Mouse (Mus musculus) yolk sac, embryonic 10.5 days (tissue): ENCODE data around the gene Elmod3.
A peak's percentile ranks its signal among the peaks of the same experiment; 100 is the strongest.

Experiments
- DNase-seq: peaks from one replicate; pipeline ENCODE4 v3.0.0-alpha.2; 2017; ENCODE audit warnings: low spot score

Gene Elmod3

GRCm38 (mm10) chr6:72597956-72598753 lies at the start of gene Elmod3, which contains the start of gene Retsat:
Gene Elmod3 (minus strand): TSS chr6:72598413.
Gene Retsat (plus strand): TSS chr6:72598475.
- DNase-seq = peak; percentile 94

GRCm38 (mm10) chr6:72647383-72647820 lies 49.2 kb upstream of the Elmod3 start:
- peak; percentile 49 for DNase-seq

GRCm38 (mm10) chr6:72645364-72645763 lies 47.2 kb upstream of the Elmod3 start:
- no peak for DNase-seq

- DNase-seq = no peak
Observed at GRCm38 (mm10) chr6:72644576-72644975, 46.4 kb upstream of the Elmod3 start.

- no peak for DNase-seq
Observed at GRCm38 (mm10) chr6:72641218-72641954, 43.2 kb upstream of the Elmod3 start.

GRCm38 (mm10) chr6:72636940-72637339 lies 38.7 kb upstream of the Elmod3 start:
- DNase-seq = no peak

GRCm38 (mm10) chr6:72635760-72636431 lies 37.7 kb upstream of the Elmod3 start:
- peak; percentile 72 for DNase-seq

GRCm38 (mm10) chr6:72634311-72634710 lies 36.1 kb upstream of the Elmod3 start:
- DNase-seq = no peak

- DNase-seq = no peak
Observed at GRCm38 (mm10) chr6:72631700-72632099, 33.5 kb upstream of the Elmod3 start.

GRCm38 (mm10) chr6:72630961-72631360 lies 32.7 kb upstream of the Elmod3 start:
- no peak for DNase-seq

GRCm38 (mm10) chr6:72630370-72630769 lies 32.2 kb upstream of the Elmod3 start:
- DNase-seq = no peak

GRCm38 (mm10) chr6:72627276-72627675 lies 29.1 kb upstream of the Elmod3 start:
- DNase-seq = no peak

GRCm38 (mm10) chr6:72626391-72626790 lies 28.2 kb upstream of the Elmod3 start:
- no peak for DNase-seq

- DNase-seq = no peak
Observed at GRCm38 (mm10) chr6:72623661-72624402, 25.6 kb upstream of the Elmod3 start.

- no peak for DNase-seq
Observed at GRCm38 (mm10) chr6:72622917-72623316, 24.7 kb upstream of the Elmod3 start.

- peak; percentile 52 for DNase-seq
Observed at GRCm38 (mm10) chr6:72620920-72621319, 22.7 kb upstream of the Elmod3 start.

GRCm38 (mm10) chr6:72619734-72620532 lies 21.7 kb upstream of the Elmod3 start:
- peak; percentile 80 for DNase-seq

- peak; percentile 91 for DNase-seq
Observed at GRCm38 (mm10) chr6:72616643-72617288, 18.6 kb upstream of the Elmod3 start, which contains the start of gene Tgoln1. Gene Tgoln1 (minus strand): TSS chr6:72617000.

- no peak for DNase-seq
Observed at GRCm38 (mm10) chr6:72615561-72616375, 17.6 kb upstream of the Elmod3 start.
